Mouse (Mus musculus) liver, adult 2 months (tissue): ENCODE measurements around the gene Cd68.

Source experiments
- CTCF ChIP-seq: fragments of 200-500 bp; IDR thresholded peaks from 2 replicates; pipeline ENCODE4 v1.5.1; 2011; ENCODE audit warnings: low read depth, low read length, control low read depth
- POLR2A ChIP-seq: fragments of 200-500 bp; IDR thresholded peaks from 2 replicates; pipeline ENCODE4 v1.6.1; 2011; ENCODE audit warnings: low read length, control low read depth; ENCODE audit not compliant: insufficient read depth; ENCODE audit errors: extremely low read depth

DNA sequence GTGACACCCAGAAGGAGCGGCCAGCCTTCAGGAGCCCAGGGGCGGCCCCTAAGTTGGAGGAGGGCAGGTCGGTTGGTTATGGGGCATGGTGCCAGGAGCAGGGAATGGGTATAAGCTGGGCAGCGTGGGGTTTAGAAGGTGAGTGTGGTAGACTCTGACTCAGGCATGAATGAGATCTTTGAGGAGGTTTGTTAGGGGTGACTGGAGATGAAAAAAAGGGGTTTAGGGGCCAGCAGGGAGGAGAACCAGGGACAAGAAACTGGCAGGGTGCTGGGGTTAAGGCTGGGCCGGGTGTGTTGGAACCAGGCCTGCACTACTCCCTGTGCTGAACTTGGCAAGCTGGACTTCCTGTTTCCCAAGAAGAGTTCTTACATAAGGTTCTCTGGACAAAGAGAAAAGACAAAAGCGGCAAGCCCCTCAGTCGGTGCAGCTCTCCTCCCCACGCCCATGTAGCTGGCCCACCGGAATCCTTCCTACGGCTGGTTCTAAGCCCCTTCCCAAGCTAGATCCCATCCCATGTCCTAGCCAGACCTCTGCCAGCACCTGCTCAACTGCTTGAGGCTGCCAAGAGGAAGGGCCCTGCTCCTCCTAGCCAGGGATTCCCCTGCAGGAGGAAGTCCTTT lies 19.7 kb upstream of the Cd68 start, which contains the start of gene Tnfsf13:
- TF ChIP-seq CTCF: no peak
- no peak for TF ChIP-seq POLR2A
